Mouse (Mus musculus): ENCODE measurements around the gene Tns1. TPM values are rescaled to one million over a fixed set of nuclear protein-coding genes. Genes with fewer than 3 reads are reported as not detected.

Gene Tns1
- polyA plus RNA-seq, 1 experiment, result 6.5 TPM

GRCm38 (mm10) chr1:74084752-74085151 is 39.5 kb downstream of the Tns1 start:
- H3K4me1 ChIP-seq (ENCODE audit: control insufficient read depth, insufficient read depth, low read length), result no peaks in the 10 kb centered on the region
- no peaks in the 10 kb centered on the region for H3K36me3 ChIP-seq (ENCODE audit: control insufficient read depth, insufficient read depth, low read length, poor library complexity, severe bottlenecking)
- no peak overlapping the region for H3K9ac ChIP-seq (ENCODE audit: low read depth, poor library complexity, severe bottlenecking)
- H3K4me3 ChIP-seq (ENCODE audit: low read depth, low read length), result no peak overlapping the region
- no peaks in the 10 kb centered on the region for H3K27me3 ChIP-seq (ENCODE audit: control insufficient read depth, insufficient read depth, low read length, poor library complexity, severe bottlenecking)
- H3K27ac ChIP-seq (ENCODE audit: insufficient read depth, low read length), result no peak overlapping the region
- TF ChIP-seq POLR2A (IDR thresholded peaks at IDR 0.05; ENCODE audit: insufficient read depth, low read length) (no peak), CTCF (IDR thresholded peaks at IDR 0.05; ENCODE audit: low read depth, low read length) (no peak), EP300 (IDR thresholded peaks at IDR 0.05; ENCODE audit: insufficient read depth, low read depth, low read length) (no peak)
- no peaks in the 10 kb centered on the region for H3K9me3 ChIP-seq (replicated peaks; ENCODE audit: control insufficient read depth, insufficient read depth, low read length, poor library complexity, severe bottlenecking)

DNA sequence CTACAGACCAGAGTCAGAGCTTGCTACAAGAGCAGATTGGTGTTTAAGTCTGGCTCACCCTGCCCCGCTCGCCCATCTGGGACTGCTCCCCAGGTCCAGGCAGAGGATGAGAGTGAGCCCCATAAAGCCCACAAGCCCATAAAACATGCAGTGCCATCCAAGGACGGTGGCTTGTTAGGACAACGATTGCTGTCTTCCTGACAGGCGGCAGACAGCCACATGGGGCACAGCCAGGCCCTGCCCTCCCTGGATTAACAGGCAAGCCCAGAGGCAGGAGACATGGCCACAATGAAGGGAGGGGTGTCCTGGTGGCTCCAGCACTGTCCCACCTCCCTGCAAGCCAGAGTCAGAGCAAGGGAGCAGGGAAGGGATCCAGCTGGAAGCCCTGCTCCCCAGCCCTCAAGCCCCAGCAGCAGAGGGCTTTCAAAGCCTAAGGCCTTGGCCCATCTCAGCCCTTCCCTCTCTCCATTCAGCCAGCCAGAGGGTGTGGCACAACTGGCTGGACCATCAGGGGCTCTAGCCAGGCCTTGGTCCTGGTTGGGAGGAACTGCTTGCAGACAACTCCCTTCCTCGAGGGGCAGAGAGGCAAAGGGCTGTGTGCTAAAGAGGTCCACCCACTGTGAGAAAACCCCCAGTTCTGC is 40.1 kb downstream of the Tns1 start:
- no peaks in the 10 kb centered on the region for H3K9me3 ChIP-seq (replicated peaks; ENCODE audit: control insufficient read depth, insufficient read depth, low read length, poor library complexity, severe bottlenecking)
- H3K27me3 ChIP-seq (ENCODE audit: control insufficient read depth, insufficient read depth, low read length, poor library complexity, severe bottlenecking), result no peaks in the 10 kb centered on the region
- no peak overlapping the region for H3K4me3 ChIP-seq (ENCODE audit: low read depth, low read length)
- no peaks in the 10 kb centered on the region for H3K4me1 ChIP-seq (ENCODE audit: control insufficient read depth, insufficient read depth, low read length)
- H3K27ac ChIP-seq (ENCODE audit: insufficient read depth, low read length), result no peak overlapping the region
- no peak for TF ChIP-seq CTCF (IDR thresholded peaks at IDR 0.05; ENCODE audit: low read depth, low read length)
- no peak for TF ChIP-seq POLR2A (IDR thresholded peaks at IDR 0.05; ENCODE audit: insufficient read depth, low read length)
- no peak for TF ChIP-seq EP300 (IDR thresholded peaks at IDR 0.05; ENCODE audit: insufficient read depth, low read depth, low read length)
- H3K36me3 ChIP-seq (ENCODE audit: control insufficient read depth, insufficient read depth, low read length, poor library complexity, severe bottlenecking), result no peaks in the 10 kb centered on the region
- no peak overlapping the region for H3K9ac ChIP-seq (ENCODE audit: low read depth, poor library complexity, severe bottlenecking)

DNA sequence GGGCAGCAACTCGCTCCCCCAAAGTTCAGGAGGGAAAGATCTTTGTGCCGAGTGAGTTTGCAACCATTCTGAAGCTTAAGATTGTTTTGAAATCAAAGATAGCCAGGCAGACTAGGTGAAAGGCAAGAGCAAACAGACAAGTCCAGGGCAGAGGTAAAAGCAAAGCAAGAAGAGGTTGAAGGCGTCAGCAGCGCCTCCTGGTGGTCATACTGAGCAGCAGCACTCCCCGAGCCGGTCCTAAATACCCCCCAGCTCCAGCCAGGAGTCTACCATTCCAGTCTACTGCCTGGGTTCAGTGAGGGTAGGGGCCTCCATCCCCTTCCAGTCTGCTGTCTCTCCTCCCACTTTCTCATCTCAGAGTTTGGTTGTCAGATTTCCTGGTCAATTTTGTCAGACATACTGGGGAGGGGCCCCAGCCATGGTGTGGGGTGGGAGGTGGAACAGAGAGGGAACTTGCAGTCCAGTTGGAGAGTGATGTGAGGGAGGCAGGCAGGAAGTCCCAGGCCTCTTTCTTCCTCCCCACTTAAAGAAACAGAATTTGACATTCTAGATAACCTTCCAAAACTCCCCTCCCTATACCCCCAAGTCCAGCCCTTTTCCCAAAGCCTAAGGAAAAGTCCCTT is 41.3 kb downstream of the Tns1 start:
- H3K4me1 ChIP-seq (ENCODE audit: control insufficient read depth, insufficient read depth, low read length), result no peaks in the 10 kb centered on the region
- H3K9ac ChIP-seq (ENCODE audit: low read depth, poor library complexity, severe bottlenecking), result no peak overlapping the region
- TF ChIP-seq CTCF (IDR thresholded peaks at IDR 0.05; ENCODE audit: low read depth, low read length) (peak; percentile 93), POLR2A (IDR thresholded peaks at IDR 0.05; ENCODE audit: insufficient read depth, low read length) (no peak), EP300 (IDR thresholded peaks at IDR 0.05; ENCODE audit: insufficient read depth, low read depth, low read length) (no peak)
- no peak overlapping the region for H3K4me3 ChIP-seq (ENCODE audit: low read depth, low read length)
- H3K9me3 ChIP-seq (replicated peaks; ENCODE audit: control insufficient read depth, insufficient read depth, low read length, poor library complexity, severe bottlenecking), result no peaks in the 10 kb centered on the region
- H3K27ac ChIP-seq (ENCODE audit: insufficient read depth, low read length), result no peak overlapping the region
- no peaks in the 10 kb centered on the region for H3K36me3 ChIP-seq (ENCODE audit: control insufficient read depth, insufficient read depth, low read length, poor library complexity, severe bottlenecking)
- H3K27me3 ChIP-seq (ENCODE audit: control insufficient read depth, insufficient read depth, low read length, poor library complexity, severe bottlenecking), result no peaks in the 10 kb centered on the region

GRCm38 (mm10) chr1:74081573-74081989 is 42.7 kb downstream of the Tns1 start:
- Histone ChIP-seq H3K27me3 (ENCODE audit: control insufficient read depth, insufficient read depth, low read length, poor library complexity, severe bottlenecking) (no peaks in the 10 kb centered on the region), H3K36me3 (ENCODE audit: control insufficient read depth, insufficient read depth, low read length, poor library complexity, severe bottlenecking) (no peaks in the 10 kb centered on the region), H3K27ac (ENCODE audit: insufficient read depth, low read length) (no peak overlapping the region), H3K4me1 (ENCODE audit: control insufficient read depth, insufficient read depth, low read length) (no peaks in the 10 kb centered on the region), H3K9me3 (replicated peaks; ENCODE audit: control insufficient read depth, insufficient read depth, low read length, poor library complexity, severe bottlenecking) (no peaks in the 10 kb centered on the region), H3K9ac (ENCODE audit: low read depth, poor library complexity, severe bottlenecking) (no peak overlapping the region), H3K4me3 (ENCODE audit: low read depth, low read length) (no peak overlapping the region)
- TF ChIP-seq CTCF (IDR thresholded peaks at IDR 0.05; ENCODE audit: low read depth, low read length) (no peak), POLR2A (IDR thresholded peaks at IDR 0.05; ENCODE audit: insufficient read depth, low read length) (no peak), EP300 (IDR thresholded peaks at IDR 0.05; ENCODE audit: insufficient read depth, low read depth, low read length) (no peak)

DNA sequence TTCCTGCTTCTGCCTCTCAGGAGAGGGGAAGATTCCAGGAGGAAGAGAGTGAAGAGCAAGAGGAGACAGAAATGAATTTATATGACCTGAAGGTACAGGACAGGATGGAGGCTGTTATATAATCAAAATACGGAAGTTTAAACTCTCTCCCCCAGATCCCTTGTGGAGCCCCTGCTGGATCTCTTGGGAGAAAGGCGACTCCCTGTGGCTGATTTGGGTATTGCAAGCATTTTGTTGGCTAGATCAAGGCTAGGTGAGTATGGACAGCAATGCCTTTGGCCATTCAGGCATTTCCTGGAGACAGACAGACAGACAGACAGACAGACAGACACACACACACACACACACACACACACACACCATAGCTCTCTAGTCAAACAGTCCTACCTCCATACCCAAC is 46.9 kb downstream of the Tns1 start:
- H3K27ac ChIP-seq (ENCODE audit: insufficient read depth, low read length), result no peak overlapping the region
- no peak for TF ChIP-seq POLR2A (IDR thresholded peaks at IDR 0.05; ENCODE audit: insufficient read depth, low read length)
- TF ChIP-seq CTCF (IDR thresholded peaks at IDR 0.05; ENCODE audit: low read depth, low read length), result peak; percentile 63
- TF ChIP-seq EP300 (IDR thresholded peaks at IDR 0.05; ENCODE audit: insufficient read depth, low read depth, low read length), result no peak
- no peaks in the 10 kb centered on the region for H3K27me3 ChIP-seq (ENCODE audit: control insufficient read depth, insufficient read depth, low read length, poor library complexity, severe bottlenecking)
- no peak overlapping the region for H3K9ac ChIP-seq (ENCODE audit: low read depth, poor library complexity, severe bottlenecking)
- H3K4me3 ChIP-seq (ENCODE audit: low read depth, low read length), result no peak overlapping the region
- H3K4me1 ChIP-seq (ENCODE audit: control insufficient read depth, insufficient read depth, low read length), result no peaks in the 10 kb centered on the region
- no peaks in the 10 kb centered on the region for H3K36me3 ChIP-seq (ENCODE audit: control insufficient read depth, insufficient read depth, low read length, poor library complexity, severe bottlenecking)
- H3K9me3 ChIP-seq (replicated peaks; ENCODE audit: control insufficient read depth, insufficient read depth, low read length, poor library complexity, severe bottlenecking), result no peaks in the 10 kb centered on the region

DNA sequence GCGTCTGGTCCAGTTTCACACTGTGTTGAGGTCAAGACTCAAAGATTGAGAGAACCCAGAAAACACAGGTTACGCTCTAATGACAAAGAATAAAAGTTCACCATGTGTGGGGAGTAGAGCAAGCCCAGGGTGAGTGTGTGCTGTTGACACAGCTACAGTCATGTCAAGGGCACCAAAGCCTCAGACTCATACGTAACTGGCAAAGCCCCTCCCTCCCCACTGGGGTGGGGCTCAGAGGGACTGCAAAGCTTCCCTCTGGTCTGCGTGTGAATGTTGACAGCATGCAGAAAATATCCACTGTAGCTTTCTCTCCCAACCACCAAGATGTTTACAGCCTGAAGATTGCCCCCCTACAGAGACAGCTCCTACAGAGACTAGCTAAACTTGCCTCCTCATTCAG is 48.0 kb downstream of the Tns1 start:
- Histone ChIP-seq H3K9ac (ENCODE audit: low read depth, poor library complexity, severe bottlenecking) (no peak overlapping the region), H3K9me3 (replicated peaks; ENCODE audit: control insufficient read depth, insufficient read depth, low read length, poor library complexity, severe bottlenecking) (no peaks in the 10 kb centered on the region), H3K27me3 (ENCODE audit: control insufficient read depth, insufficient read depth, low read length, poor library complexity, severe bottlenecking) (no peaks in the 10 kb centered on the region), H3K27ac (ENCODE audit: insufficient read depth, low read length) (no peak overlapping the region), H3K36me3 (ENCODE audit: control insufficient read depth, insufficient read depth, low read length, poor library complexity, severe bottlenecking) (no peaks in the 10 kb centered on the region), H3K4me3 (ENCODE audit: low read depth, low read length) (no peak overlapping the region), H3K4me1 (ENCODE audit: control insufficient read depth, insufficient read depth, low read length) (no peaks in the 10 kb centered on the region)
- TF ChIP-seq POLR2A (IDR thresholded peaks at IDR 0.05; ENCODE audit: insufficient read depth, low read length) (no peak), EP300 (IDR thresholded peaks at IDR 0.05; ENCODE audit: insufficient read depth, low read depth, low read length) (no peak), CTCF (IDR thresholded peaks at IDR 0.05; ENCODE audit: low read depth, low read length) (no peak)

Measured in ES-Bruce4 (cell line).